ENCODE assay signal across 8 mouse cellular contexts in the genomic region with DNA sequence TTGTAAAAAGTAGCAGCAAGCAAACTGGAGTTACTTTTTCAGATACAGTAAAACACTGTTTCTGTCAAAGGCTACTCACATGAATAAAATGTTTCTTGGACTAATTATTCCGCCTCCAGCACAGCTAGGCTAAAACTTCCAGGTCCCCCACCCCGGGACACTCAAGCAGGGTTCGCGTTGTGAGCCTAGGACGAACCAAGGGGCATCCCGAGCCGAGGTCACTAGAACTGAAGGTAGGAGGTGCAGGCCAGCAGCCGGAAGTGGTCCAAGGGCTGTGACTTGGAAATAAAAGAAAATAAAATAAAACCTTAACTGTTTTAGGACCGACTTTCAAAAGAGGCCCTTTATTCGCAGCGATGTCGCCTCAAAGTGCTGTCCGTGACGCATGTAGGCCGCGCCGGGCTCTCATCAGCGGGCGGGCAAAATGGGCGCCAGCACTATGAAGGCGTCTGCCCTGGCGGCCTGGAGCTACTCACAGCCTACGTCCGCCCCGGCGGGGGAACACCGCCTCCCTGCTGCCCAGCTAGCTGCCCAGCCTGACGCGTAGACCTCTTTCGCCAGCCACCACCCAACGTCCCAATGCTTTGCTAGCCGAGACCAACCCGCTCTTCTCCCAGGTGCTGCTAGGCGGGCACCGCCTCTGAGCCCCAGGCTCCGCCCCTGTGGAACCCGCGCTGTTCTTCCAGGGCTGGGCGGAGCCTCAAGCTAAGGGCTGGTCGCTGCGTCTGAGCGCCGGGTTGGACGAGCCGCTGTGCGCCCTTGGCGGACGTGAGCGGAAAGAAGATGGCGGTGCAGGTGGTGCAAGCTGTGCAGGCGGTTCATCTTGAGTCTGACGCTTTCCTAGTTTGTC. TPM values are rescaled to one million over a fixed set of nuclear protein-coding genes. Genes with fewer than 3 reads are reported as not detected.
DNase-seq lines count a peak whose midpoint lies in the region; ATAC-seq and TF ChIP-seq lines count a peak whose summit lies in the region.

A gene (minus strand): TSS at position 649 of the 850 bp plus-strand sequence.
A gene (minus strand): TSS at position 653 of the 850 bp plus-strand sequence.
A gene (plus strand): TSS at position 693 of the 850 bp plus-strand sequence.

- H3K27ac ChIP-seq in hindbrain, embryonic 10.5 days, result peak within 1 kb of the TSS; percentile 90
- peak within 1 kb of the TSS; percentile 88 for H3K27ac ChIP-seq in lung, postnatal 0 days (ENCODE audit: low read length)

- 0 out of 2 replicates have a peak, but pooled peaks cover 4% of the 10 kb centered on the region for H3K4me1 ChIP-seq in hindbrain, embryonic 10.5 days (replicated peaks)
- H3K4me1 ChIP-seq in lung, postnatal 0 days (ENCODE audit: insufficient read depth, low read depth, low read length), result no peaks in the 10 kb centered on the region

- peaks cover 7% of the 10 kb centered on the region; the same call in 1 of the 2 replicates for H3K36me3 ChIP-seq in hindbrain, embryonic 10.5 days
- H3K36me3 ChIP-seq in lung, postnatal 0 days (ENCODE audit: insufficient read depth, low read length), result no peaks in the 10 kb centered on the region

- peak within 1 kb of the TSS; percentile 60 for H3K4me3 ChIP-seq in hindbrain, embryonic 10.5 days
- peak within 1 kb of the TSS; percentile 49 for H3K4me3 ChIP-seq in lung, postnatal 0 days (ENCODE audit: low read depth, low read length)

- H3K27me3 ChIP-seq in hindbrain, embryonic 10.5 days (ENCODE audit: insufficient read depth, poor library complexity, severe bottlenecking), result no peaks in the 10 kb centered on the region
- H3K27me3 ChIP-seq in lung, postnatal 0 days (replicated peaks; ENCODE audit: insufficient read depth, low read length), result no peaks in the 10 kb centered on the region

- no peaks in the 10 kb centered on the region for H3K9me3 ChIP-seq in hindbrain, embryonic 10.5 days
- no peaks in the 10 kb centered on the region for H3K9me3 ChIP-seq in lung, postnatal 0 days (ENCODE audit: low read length)

- no peak; the same call in 1 of the 2 replicates for TF ChIP-seq CTCF in lung, postnatal 0 days (IDR thresholded peaks at IDR 0.05)

- DNase-seq in MEL-GATA-1-ER (ENCODE audit: extremely low read depth, low read depth), result peak; percentile 83
- peak; percentile 82 for DNase-seq in cerebellum, adult 8-10 months
- peak; percentile 89 for DNase-seq in forelimb bud, embryonic 11.5 days (ENCODE audit: low read depth, low spot score)
- peak; percentile 88 for DNase-seq in hindbrain, embryonic 10.5 days (ENCODE audit: low spot score)
- DNase-seq in layer of hippocampus, adult 9-11 months, result peak; percentile 89
- DNase-seq in lung, postnatal 0 days (ENCODE audit: low spot score), result peak; percentile 93
- peak; percentile 60 for DNase-seq in ovary, postnatal 14 days (ENCODE audit: low spot score)
- DNase-seq in thymus, postnatal 14 days, result peak; percentile 90

- no peak for TF ChIP-seq EP300 in lung, postnatal 0 days (IDR thresholded peaks at IDR 0.05)

- 13% methylated on average over 52 of the region's 52 CpGs for WGBS in hindbrain, embryonic 10.5 days
- WGBS in lung, postnatal 0 days, result 14% methylated on average over 46 of the region's 52 CpGs

- peak within 1 kb of the TSS; percentile 41; the same call in 1 of the 2 replicates for H3K9ac ChIP-seq in lung, postnatal 0 days (replicated peaks; ENCODE audit: low read depth)

- peak; percentile 99 for ATAC-seq in lung, postnatal 0 days

- peak within 1 kb of the TSS; percentile 48 for H3K4me2 ChIP-seq in lung, postnatal 0 days (replicated peaks; ENCODE audit: low read depth, low read length)

RNA-seq across cellular contexts. Expression of the first gene that starts in this region (rescaled TPM):
- 15.6 and 17.7 TPM in 2 replicates for polyA plus RNA-seq in hindbrain, embryonic 10.5 days (2016; fragmentation: Nextera tagmentation; extraction: Ambion mirVana)
- polyA plus RNA-seq in lung, postnatal 0 days (2015; fragmentation: Nextera tagmentation; extraction: Ambion mirVana), result 18.5 and 23.4 TPM in 2 replicates

RNA-seq across cellular contexts. Expression of the second gene that starts in this region (rescaled TPM):
- 8.2 and 8.6 TPM in 2 replicates for polyA plus RNA-seq in hindbrain, embryonic 10.5 days (2016; fragmentation: Nextera tagmentation; extraction: Ambion mirVana)
- polyA plus RNA-seq in lung, postnatal 0 days (2015; fragmentation: Nextera tagmentation; extraction: Ambion mirVana), result 5.0 and 5.5 TPM in 2 replicates

RNA-seq across cellular contexts. Expression of the third gene that starts in this region (rescaled TPM):
- polyA plus RNA-seq in hindbrain, embryonic 10.5 days (2016; fragmentation: Nextera tagmentation; extraction: Ambion mirVana), result 62.3 and 81.4 TPM in 2 replicates
- polyA plus RNA-seq in lung, postnatal 0 days (2015; fragmentation: Nextera tagmentation; extraction: Ambion mirVana), result 27.9 and 30.0 TPM in 2 replicates

Comparison
In these comparisons a context has a peak if more than half of its experiments do, and no peak if none do; other contexts are left out.
1. Peak in every context shown above with its lines: DNase-seq, ATAC-seq, H3K4me3 ChIP-seq and H3K27ac ChIP-seq.